Mouse (Mus musculus): ENCODE results near the gene Tenm4.
A peak's percentile ranks its signal among the peaks of the same experiment; 100 is the strongest.

Gene Tenm4

GRCm38 (mm10) chr7:96648606-96649005, 477.6 kb downstream of the Tenm4 start:
- no peak for DNase-seq (ENCODE audit: low spot score)

- DNase-seq (ENCODE audit: low spot score), result no peak
Observed at GRCm38 (mm10) chr7:96649171-96649570, 478.1 kb downstream of the Tenm4 start.

- no peak for DNase-seq (ENCODE audit: low spot score)
Observed at GRCm38 (mm10) chr7:96650435-96650834, 479.4 kb downstream of the Tenm4 start.

- no peak for DNase-seq (ENCODE audit: low spot score)
Observed at GRCm38 (mm10) chr7:96651055-96651454, 480.0 kb downstream of the Tenm4 start.

- DNase-seq (ENCODE audit: low spot score), result no peak
Observed at GRCm38 (mm10) chr7:96651626-96652341, 480.7 kb downstream of the Tenm4 start.

GRCm38 (mm10) chr7:96652844-96653243, 481.8 kb downstream of the Tenm4 start:
- DNase-seq (ENCODE audit: low spot score), result no peak

GRCm38 (mm10) chr7:96654206-96654605, 483.2 kb downstream of the Tenm4 start:
- DNase-seq (ENCODE audit: low spot score), result no peak

- no peak for DNase-seq (ENCODE audit: low spot score)
Observed at GRCm38 (mm10) chr7:96655096-96655716, 484.2 kb downstream of the Tenm4 start.

- DNase-seq (ENCODE audit: low spot score), result no peak
Observed at GRCm38 (mm10) chr7:96657101-96657830, 486.2 kb downstream of the Tenm4 start.

- no peak for DNase-seq (ENCODE audit: low spot score)
Observed at GRCm38 (mm10) chr7:96657857-96658580, 487.0 kb downstream of the Tenm4 start.

GRCm38 (mm10) chr7:96660907-96661306, 489.9 kb downstream of the Tenm4 start:
- peak; percentile 22 for DNase-seq (ENCODE audit: low spot score)

GRCm38 (mm10) chr7:96661352-96662169, 490.5 kb downstream of the Tenm4 start:
- DNase-seq (ENCODE audit: low spot score), result no peak

GRCm38 (mm10) chr7:96663336-96663735, 492.3 kb downstream of the Tenm4 start:
- DNase-seq (ENCODE audit: low spot score), result no peak

- DNase-seq (ENCODE audit: low spot score), result no peak
Observed at GRCm38 (mm10) chr7:96666366-96666896, 495.4 kb downstream of the Tenm4 start.

- no peak for DNase-seq (ENCODE audit: low spot score)
Observed at GRCm38 (mm10) chr7:96667688-96668087, 496.6 kb downstream of the Tenm4 start.

- no peak for DNase-seq (ENCODE audit: low spot score)
Observed at GRCm38 (mm10) chr7:96670095-96670494, 499.0 kb downstream of the Tenm4 start.

GRCm38 (mm10) chr7:96672322-96672914, 501.4 kb downstream of the Tenm4 start:
- no peak for DNase-seq (ENCODE audit: low spot score)

GRCm38 (mm10) chr7:96677082-96677481, 506.0 kb downstream of the Tenm4 start:
- DNase-seq (ENCODE audit: low spot score), result peak; percentile 39

- DNase-seq (ENCODE audit: low spot score), result no peak
Observed at GRCm38 (mm10) chr7:96678236-96678635, 507.2 kb downstream of the Tenm4 start.

GRCm38 (mm10) chr7:96679746-96680145, 508.7 kb downstream of the Tenm4 start:
- no peak for DNase-seq (ENCODE audit: low spot score)

GRCm38 (mm10) chr7:96680405-96680804, 509.4 kb downstream of the Tenm4 start:
- no peak for DNase-seq (ENCODE audit: low spot score)

Data from lung, postnatal 25 days (tissue).